Mouse (Mus musculus) MEL (cell line): Measurements from ENCODE around the gene Gzmm. TPM values are rescaled to one million over a fixed set of nuclear protein-coding genes. Genes with fewer than 3 reads are reported as not detected.

ENCODE experiments used
- DNase-seq: peaks from one replicate; pipeline ENCODE4 v3.0.0; 2011; ENCODE audit warnings: low read depth, low spot score
- H3K27ac ChIP-seq: 2 replicates; pipeline ENCODE4 v1.5.1; 2012; ENCODE audit warnings: low read depth, mild to moderate bottlenecking, control low read depth, low read length, moderate library complexity; ENCODE audit not compliant: control insufficient read depth
- H3K27me3 ChIP-seq, 2 experiments: fragments of 150-350 bp in 1 of 2; sonication (generic) in 1 of 2; 2 replicates each; pipeline ENCODE4 v1.6.1; 2012; ENCODE audit warnings: low read length in 2 of 2, mild to moderate bottlenecking in 2 of 2, improper control_type of control experiment in 1 of 2, moderate library complexity in 1 of 2; ENCODE audit not compliant: insufficient read depth in 2 of 2, control insufficient read depth in 1 of 2
- H3K36me3 ChIP-seq, 2 experiments: 2 replicates each; pipeline ENCODE4 v1.6.1; 2012 to 2014; ENCODE audit warnings: low read length in 2 of 2, improper control_type of control experiment in 1 of 2, inconsistent platforms in 1 of 2, mild to moderate bottlenecking in 1 of 2; ENCODE audit not compliant: insufficient read depth in 2 of 2, control insufficient read depth in 1 of 2
- H3K4me1 ChIP-seq, 2 experiments: fragments of 150-350 bp in 1 of 2; sonication (generic) in 1 of 2; 2 replicates each; pipeline ENCODE4 v1.6.1; 2012; ENCODE audit warnings: low read length in 2 of 2, improper control_type of control experiment in 1 of 2, mild to moderate bottlenecking in 1 of 2; ENCODE audit not compliant: insufficient read depth in 2 of 2, control insufficient read depth in 1 of 2
- H3K4me3 ChIP-seq, 2 experiments: fragments of 150-350 bp in 1 of 2; sonication (generic) in 1 of 2; 2 replicates each; pipeline ENCODE4 v1.5.1; 2012; ENCODE audit warnings: low read depth in 2 of 2, low read length in 2 of 2, mild to moderate bottlenecking in 2 of 2, moderate library complexity in 2 of 2, control low read depth in 1 of 2, improper control_type of control experiment in 1 of 2; ENCODE audit not compliant: control insufficient read depth in 1 of 2, insufficient read depth in 1 of 2
- H3K79me2 ChIP-seq: 2 replicates; pipeline ENCODE4 v1.6.1; 2012; ENCODE audit warnings: mild to moderate bottlenecking, low read length, moderate library complexity; ENCODE audit not compliant: control insufficient read depth, poor library complexity, insufficient read depth
- H3K9ac ChIP-seq: 2 replicates; pipeline ENCODE4 v1.6.1; 2012; ENCODE audit warnings: low read depth, mild to moderate bottlenecking, control low read depth, low read length, moderate library complexity; ENCODE audit not compliant: control insufficient read depth, poor library complexity, severe bottlenecking
- H3K9me3 ChIP-seq: fragments of 150-350 bp; sonication (generic); replicated peaks from 2 replicates; pipeline ENCODE4 v1.6.1; 2012; ENCODE audit warnings: mild to moderate bottlenecking, low read length, improper control_type of control experiment, moderate library complexity; ENCODE audit not compliant: insufficient read depth
- BHLHE40 ChIP-seq: IDR thresholded peaks from 2 replicates; pipeline ENCODE4 v1.6.1; 2012; ENCODE audit warnings: low read depth, mild to moderate bottlenecking, inconsistent platforms, low read length, improper control_type of control experiment, borderline replicate concordance
- CHD2 ChIP-seq: IDR thresholded peaks from 2 replicates; pipeline ENCODE4 v1.6.1; 2011; ENCODE audit warnings: low read length, improper control_type of control experiment
- CTCF ChIP-seq, 3 experiments: IDR thresholded peaks in 2 of 3; conservative IDR thresholded peaks in 1 of 3; 2 replicates each; pipeline ENCODE4 v1.5.1; 2011 to 2012; ENCODE audit warnings: low read length in 3 of 3, low read depth in 2 of 3, mild to moderate bottlenecking in 2 of 3, improper control_type of control experiment in 1 of 3, inconsistent platforms in 1 of 3, mixed read lengths in 1 of 3, moderate library complexity in 1 of 3; ENCODE audit not compliant: control insufficient read depth in 1 of 3, insufficient read depth in 1 of 3, poor library complexity in 1 of 3, severe bottlenecking in 1 of 3
- E2F4 ChIP-seq: IDR thresholded peaks from 2 replicates; pipeline ENCODE4 v1.6.1; 2011; ENCODE audit warnings: low read depth, low read length, improper control_type of control experiment, borderline replicate concordance
- ELF1 ChIP-seq: IDR thresholded peaks from 2 replicates; pipeline ENCODE4 v1.6.1; 2014; ENCODE audit warnings: low read depth, mild to moderate bottlenecking, inconsistent platforms, low read length, improper control_type of control experiment, moderate library complexity
- EP300 ChIP-seq, 2 experiments: IDR thresholded peaks; 2 replicates each; pipeline ENCODE4 v1.6.1; 2011; ENCODE audit warnings: improper control_type of control experiment in 2 of 2, low read length in 2 of 2, low read depth in 1 of 2, mild to moderate bottlenecking in 1 of 2
- GABPA ChIP-seq: IDR thresholded peaks from 2 replicates; pipeline ENCODE4 v1.6.1; 2012; ENCODE audit warnings: low read depth, mild to moderate bottlenecking, inconsistent platforms, low read length, improper control_type of control experiment, moderate library complexity
- GATA1 ChIP-seq: IDR thresholded peaks from 2 replicates; pipeline ENCODE4 v1.6.1; 2011; ENCODE audit warnings: low read depth, low read length, improper control_type of control experiment
- HCFC1 ChIP-seq: IDR thresholded peaks from 2 replicates; pipeline ENCODE4 v1.6.1; 2012; ENCODE audit warnings: low read depth, mild to moderate bottlenecking, inconsistent platforms, low read length, improper control_type of control experiment, moderate library complexity
- KAT2A ChIP-seq: conservative IDR thresholded peaks from 2 replicates; pipeline ENCODE4 v1.6.1; 2012; ENCODE audit warnings: low read depth, low read length, improper control_type of control experiment, inconsistent platforms
- MAFK ChIP-seq: IDR thresholded peaks from 2 replicates; pipeline ENCODE4 v1.6.1; 2011; ENCODE audit warnings: low read depth, mild to moderate bottlenecking, low read length, improper control_type of control experiment, borderline replicate concordance
- MAZ ChIP-seq: IDR thresholded peaks from 2 replicates; pipeline ENCODE4 v1.6.1; 2012; ENCODE audit warnings: low read depth, mild to moderate bottlenecking, inconsistent platforms, low read length, improper control_type of control experiment
- MEF2A ChIP-seq: IDR thresholded peaks from 2 replicates; pipeline ENCODE4 v1.6.1; 2014; ENCODE audit warnings: low read depth, mild to moderate bottlenecking, inconsistent platforms, low read length, improper control_type of control experiment; ENCODE audit not compliant: poor library complexity, insufficient replicate concordance, severe bottlenecking; ENCODE audit errors: extremely low read depth
- MXI1 ChIP-seq: IDR thresholded peaks from 2 replicates; pipeline ENCODE4 v1.6.1; 2011; ENCODE audit warnings: mild to moderate bottlenecking, low read depth, low read length, improper control_type of control experiment
- MYC ChIP-seq: IDR thresholded peaks from 2 replicates; pipeline ENCODE4 v1.6.1; 2011; ENCODE audit warnings: low read depth, mild to moderate bottlenecking, low read length, improper control_type of control experiment, moderate library complexity
- NELFE ChIP-seq: IDR thresholded peaks from 2 replicates; pipeline ENCODE4 v1.6.1; 2011; ENCODE audit warnings: low read depth, low read length, improper control_type of control experiment
- NRF1 ChIP-seq: IDR thresholded peaks from 2 replicates; pipeline ENCODE4 v1.6.1; 2014; ENCODE audit warnings: low read depth, mild to moderate bottlenecking, inconsistent platforms, low read length, improper control_type of control experiment, moderate library complexity; ENCODE audit not compliant: poor library complexity, insufficient read depth, severe bottlenecking
- POLR2AphosphoS5 ChIP-seq: IDR thresholded peaks from 2 replicates; pipeline ENCODE4 v1.6.1; 2012; ENCODE audit warnings: low read depth, borderline replicate concordance, mild to moderate bottlenecking, inconsistent platforms, low read length, moderate library complexity, mixed read lengths
- RAD21 ChIP-seq: IDR thresholded peaks from 2 replicates; pipeline ENCODE4 v1.6.1; 2011; ENCODE audit warnings: mild to moderate bottlenecking, low read depth, low read length, improper control_type of control experiment
- RCOR1 ChIP-seq: IDR thresholded peaks from 2 replicates; pipeline ENCODE4 v1.6.1; 2012; ENCODE audit warnings: low read depth, mild to moderate bottlenecking, inconsistent platforms, low read length, improper control_type of control experiment
- SIN3A ChIP-seq: IDR thresholded peaks from 2 replicates; pipeline ENCODE4 v1.6.1; 2012; ENCODE audit warnings: low read length, improper control_type of control experiment, inconsistent platforms
- SMC3 ChIP-seq: IDR thresholded peaks from 2 replicates; pipeline ENCODE4 v1.6.1; 2011; ENCODE audit warnings: low read depth, low read length, improper control_type of control experiment
- TBP ChIP-seq: IDR thresholded peaks from 2 replicates; pipeline ENCODE4 v1.8.0; 2011; ENCODE audit warnings: low read depth, low read length, improper control_type of control experiment
- UBTF ChIP-seq: IDR thresholded peaks from 2 replicates; pipeline ENCODE4 v1.6.1; 2012; ENCODE audit warnings: low read depth, mild to moderate bottlenecking, inconsistent platforms, low read length, improper control_type of control experiment, moderate library complexity, borderline replicate concordance; ENCODE audit not compliant: insufficient read depth
- USF1 ChIP-seq: IDR thresholded peaks from 2 replicates; pipeline ENCODE4 v1.6.1; 2014; ENCODE audit warnings: low read depth, mild to moderate bottlenecking, inconsistent platforms, low read length, improper control_type of control experiment, moderate library complexity
- USF2 ChIP-seq, 2 experiments: IDR thresholded peaks; 2 replicates each; pipeline ENCODE4 v1.6.1; 2011 to 2012; ENCODE audit warnings: improper control_type of control experiment in 2 of 2, low read length in 2 of 2, borderline replicate concordance in 1 of 2, inconsistent platforms in 1 of 2, low read depth in 1 of 2, mild to moderate bottlenecking in 1 of 2; ENCODE audit not compliant: insufficient read depth in 1 of 2
- ZKSCAN1 ChIP-seq: IDR thresholded peaks from 2 replicates; pipeline ENCODE4 v1.6.1; 2012; ENCODE audit warnings: low read depth, mild to moderate bottlenecking, inconsistent platforms, low read length, improper control_type of control experiment, moderate library complexity
- ZNF384 ChIP-seq: IDR thresholded peaks from 2 replicates; pipeline ENCODE4 v1.6.1; 2012; ENCODE audit warnings: low read depth, mild to moderate bottlenecking, inconsistent platforms, low read length, improper control_type of control experiment
- polyA plus RNA-seq, 2 experiments: library from polyadenylated mRNA; stranded (reverse) in 1 of 2; unstranded in 1 of 2; fragments of >175 nt in 1 of 2; fragments of >200 nt in 1 of 2; gene quantifications; 2 replicates each; pipeline versions ENCODE4 v1.2.1 to v1.2.4; 2012; ENCODE audit warnings: low replicate concordance in 2 of 2, low read depth in 1 of 2; ENCODE audit not compliant: insufficient read length in 2 of 2, insufficient read depth in 1 of 2, missing spikeins in 1 of 2
- total RNA-seq: library from RNA; depleted of rRNA; stranded (reverse); fragments of 300-350 nt; gene quantifications from 2 replicates; pipeline ENCODE4 v1.2.3, GENCODE M21; 2012

Gene Gzmm
- total and polyA plus RNA-seq, 3 experiments: 2.3 to 2.5 TPM; not detected in 1

GRCm38 (mm10) chr10:79660298-79660697 is 28.5 kb upstream of the Gzmm start:
- TF ChIP-seq CTCF (IDR thresholded peaks at IDR 0.05 in 2 of 3, conservative IDR thresholded peaks at IDR 0.05 in 1 of 3; ENCODE audit: control insufficient read depth in 1 of 3, insufficient read depth in 1 of 3, low read depth in 2 of 3, low read length in 3 of 3, poor library complexity in 1 of 3, severe bottlenecking in 1 of 3): peak; percentile 40 to 62 (median 60)
- TF ChIP-seq ELF1: no peak
- no peak for TF ChIP-seq TBP
- TF ChIP-seq GATA1: no peak
- TF ChIP-seq BHLHE40: no peak
- TF ChIP-seq RAD21: peak; percentile 2
- no peak for TF ChIP-seq MXI1
- no peak for TF ChIP-seq MAZ
- TF ChIP-seq ZKSCAN1: no peak
- TF ChIP-seq ZNF384: no peak
- no peak for TF ChIP-seq USF2 (IDR thresholded peaks at IDR 0.05; ENCODE audit: borderline replicate concordance in 1 of 2, insufficient read depth in 1 of 2, low read depth in 1 of 2, low read length in 2 of 2)
- TF ChIP-seq MEF2A: no peak
- no peak for TF ChIP-seq NELFE
- TF ChIP-seq GABPA: no peak
- no peak for TF ChIP-seq RCOR1
- no peak for TF ChIP-seq MYC
- no peak for TF ChIP-seq HCFC1
- TF ChIP-seq SIN3A: no peak
- TF ChIP-seq KAT2A: no peak
- TF ChIP-seq SMC3: peak; percentile 26
- H3K27me3 ChIP-seq: no peaks in the 10 kb centered on the region

DNA sequence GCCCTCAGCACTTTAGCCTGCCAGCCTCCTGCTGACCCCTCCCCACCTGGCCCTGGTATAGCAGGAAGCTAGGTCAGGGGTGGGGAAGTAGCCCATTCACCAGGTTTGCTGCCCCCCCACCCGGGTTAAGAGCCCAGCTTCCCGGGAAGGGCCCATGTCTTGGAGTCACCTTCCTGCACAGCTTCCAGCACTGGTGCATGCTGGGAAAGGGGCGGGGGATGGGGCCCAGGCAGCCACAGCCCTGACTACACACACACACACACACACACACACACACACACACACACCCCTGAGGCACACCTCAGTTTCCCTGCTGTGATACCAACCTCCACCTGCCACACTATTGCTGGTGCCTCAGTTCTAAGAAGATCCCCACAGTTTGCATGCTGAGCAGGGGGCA is 27.0 kb upstream of the Gzmm start:
- TF ChIP-seq CTCF (IDR thresholded peaks at IDR 0.05 in 2 of 3, conservative IDR thresholded peaks at IDR 0.05 in 1 of 3; ENCODE audit: control insufficient read depth in 1 of 3, insufficient read depth in 1 of 3, low read depth in 2 of 3, low read length in 3 of 3, poor library complexity in 1 of 3, severe bottlenecking in 1 of 3): no peak
- TF ChIP-seq ZNF384: no peak
- no peak for TF ChIP-seq MEF2A
- no peak for TF ChIP-seq MXI1
- TF ChIP-seq BHLHE40: no peak
- TF ChIP-seq POLR2AphosphoS5: no peak
- TF ChIP-seq EP300 (IDR thresholded peaks at IDR 0.05; ENCODE audit: low read depth in 1 of 2, low read length in 2 of 2): no peak
- TF ChIP-seq NRF1: no peak
- no peak for TF ChIP-seq MAFK
- no peak for TF ChIP-seq ZKSCAN1
- no peak for TF ChIP-seq SMC3
- TF ChIP-seq UBTF: no peak
- TF ChIP-seq USF1: no peak
- TF ChIP-seq CHD2: no peak
- no peak for TF ChIP-seq USF2 (IDR thresholded peaks at IDR 0.05; ENCODE audit: borderline replicate concordance in 1 of 2, insufficient read depth in 1 of 2, low read depth in 1 of 2, low read length in 2 of 2)
- no peak for TF ChIP-seq TBP
- no peak for TF ChIP-seq E2F4
- TF ChIP-seq, all 39 proteins: peak for 0
- Histone ChIP-seq H3K36me3 (no peaks in the 10 kb centered on the region), H3K27me3 (no peaks in the 10 kb centered on the region), H3K9me3 (no peaks in the 10 kb centered on the region), H3K4me3 (no peak overlapping the region), H3K9ac (no peak overlapping the region), H3K79me2 (no peaks in the 10 kb centered on the region), H3K27ac (no peak overlapping the region), H3K4me1 (no peaks in the 10 kb centered on the region)
- no peak for DNase-seq

More at GRCm38 (mm10) chr10:79660298-79660697, 28.5 kb upstream of the Gzmm start:
- DNase-seq: peak; percentile 57
- H3K79me2 ChIP-seq: no peaks in the 10 kb centered on the region
- no peaks in the 10 kb centered on the region for H3K4me1 ChIP-seq
- no peak overlapping the region for H3K4me3 ChIP-seq
- no peak overlapping the region for H3K9ac ChIP-seq
- no peaks in the 10 kb centered on the region for H3K9me3 ChIP-seq
- no peaks in the 10 kb centered on the region for H3K36me3 ChIP-seq
- no peak overlapping the region for H3K27ac ChIP-seq
